Mouse (Mus musculus) megakaryocyte, embryonic 14.5 days (primary cell): Measurements from ENCODE around the gene Nqo1.

Experiments
- FLI1 ChIP-seq: IDR thresholded peaks from 2 replicates; pipeline ENCODE4 v1.6.1; 2012; ENCODE audit warnings: low read length, inconsistent platforms, mixed read lengths
- GATA1 ChIP-seq: IDR thresholded peaks from 3 replicates; pipeline ENCODE4 v1.6.1; 2012; ENCODE audit warnings: mixed read lengths, low read length, inconsistent platforms, borderline replicate concordance

DNA sequence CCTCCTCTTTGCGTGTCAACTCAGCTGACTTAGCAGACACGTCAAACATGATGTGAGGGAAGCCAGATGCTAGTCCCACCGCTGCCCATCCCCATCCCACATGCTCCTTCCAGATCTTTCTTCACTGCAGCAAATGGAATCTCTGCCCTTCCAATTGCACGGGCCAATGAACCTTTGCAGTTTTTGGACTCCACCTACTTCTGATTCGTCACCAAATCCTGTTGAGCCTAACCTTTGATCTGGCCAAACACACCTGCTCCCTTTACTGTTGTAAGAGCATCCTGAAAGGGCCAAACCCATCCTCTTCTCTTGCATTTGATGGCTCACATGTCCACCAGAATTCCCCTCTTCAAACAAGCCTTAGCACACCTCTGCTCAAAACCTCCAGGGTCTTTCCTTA, 18.4 kb downstream of the Nqo1 start:
- TF ChIP-seq GATA1, result no peak
- no peak for TF ChIP-seq FLI1
